Mouse (Mus musculus): ENCODE measurements around the gene Baz2a. TPM values are rescaled to one million over a fixed set of nuclear protein-coding genes. Genes with fewer than 3 reads are reported as not detected.
A peak's percentile ranks its signal among the peaks of the same experiment; 100 is the strongest.
"Not testable (repeated sequence)": the region's sequence is repeated elsewhere in the genome, so short reads cannot be mapped to it uniquely, and the experiment has no call there.

Gene Baz2a
- polyA plus RNA-seq, 1 experiment from 2014 or later = 10.9 TPM

DNA sequence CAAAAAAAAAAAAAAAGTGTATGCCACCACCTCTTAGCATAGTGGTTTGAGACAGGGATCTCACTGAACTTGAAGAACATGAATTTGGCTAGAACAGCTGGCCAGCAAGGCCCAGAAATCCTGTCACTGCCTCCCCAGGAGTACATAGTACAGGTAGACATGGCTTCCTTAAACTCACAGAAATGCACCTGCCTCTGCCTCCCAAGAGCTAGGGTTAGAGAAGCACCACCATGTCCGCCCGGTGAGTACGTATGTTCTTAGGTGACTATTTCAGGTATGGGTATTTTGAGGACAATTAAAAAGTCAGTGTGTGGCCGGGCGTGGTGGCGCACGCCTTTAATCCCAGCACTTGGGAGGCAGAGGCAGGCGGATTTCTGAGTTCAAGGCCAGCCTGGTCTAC is 38.4 kb upstream of the Baz2a start:
- Histone ChIP-seq H3K4me3 (ENCODE audit: low read length) (no peak overlapping the region), H3K4me2 (replicated peaks; ENCODE audit: low read depth, low read length) (no peak overlapping the region), H3K4me1 (ENCODE audit: insufficient read depth, low read length) (peaks cover 5% of the 10 kb centered on the region), H3K9me3 (ENCODE audit: low read length) (no peaks in the 10 kb centered on the region), H3K27me3 (ENCODE audit: insufficient read depth, low read length) (no peaks in the 10 kb centered on the region), H3K27ac (ENCODE audit: low read length) (no peak overlapping the region), H3K9ac (replicated peaks; ENCODE audit: low read length) (no peak overlapping the region), H3K36me3 (ENCODE audit: insufficient read depth, low read length) (peaks cover 29% of the 10 kb centered on the region)
- WGBS = 94% methylated on average over 8 of the region's 8 CpGs
- ATAC-seq (ENCODE audit: low FRiP score, low TSS enrichment) = no peak

DNA sequence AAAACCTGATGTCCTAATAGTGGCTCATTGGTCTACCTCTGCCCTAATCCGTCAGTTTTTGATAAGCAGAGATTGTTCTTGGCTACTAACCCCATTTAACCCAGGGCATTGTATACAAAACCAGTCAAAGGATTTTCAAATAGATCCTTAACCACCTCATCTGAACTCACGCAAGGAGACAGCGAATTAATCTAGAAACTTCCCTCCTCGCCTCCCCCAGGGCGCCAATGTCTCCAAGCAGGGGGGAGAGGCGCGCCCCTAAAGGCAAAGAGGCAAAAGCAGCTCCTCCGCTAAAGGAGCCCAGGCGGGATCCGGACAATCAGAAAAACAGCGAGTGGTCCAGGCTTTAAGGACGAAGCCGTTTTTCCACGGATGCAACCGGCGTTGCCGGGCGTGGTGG is 33.2 kb upstream of the Baz2a start:
- H3K27me3 ChIP-seq (ENCODE audit: insufficient read depth, low read length) = no peaks in the 10 kb centered on the region
- WGBS = under 1% methylated on average over 18 of the region's 18 CpGs
- peak overlapping the region; percentile 99 for H3K27ac ChIP-seq (ENCODE audit: low read length)
- 0 out of 2 replicates have a peak, but pooled peaks cover 5% of the 10 kb centered on the region for H3K36me3 ChIP-seq (ENCODE audit: insufficient read depth, low read length)
- peaks cover 27% of the 10 kb centered on the region for H3K4me1 ChIP-seq (ENCODE audit: insufficient read depth, low read length)
- peak overlapping the region; percentile 85 for H3K4me3 ChIP-seq (ENCODE audit: low read length)
- peak overlapping the region; percentile 92 for H3K4me2 ChIP-seq (replicated peaks; ENCODE audit: low read depth, low read length)
- no peaks in the 10 kb centered on the region for H3K9me3 ChIP-seq (ENCODE audit: low read length)
- H3K9ac ChIP-seq (replicated peaks; ENCODE audit: low read length) = peak overlapping the region; percentile 94
- ATAC-seq (ENCODE audit: low FRiP score, low TSS enrichment) = peak; percentile 5; the same call in 1 of the 2 replicates

DNA sequence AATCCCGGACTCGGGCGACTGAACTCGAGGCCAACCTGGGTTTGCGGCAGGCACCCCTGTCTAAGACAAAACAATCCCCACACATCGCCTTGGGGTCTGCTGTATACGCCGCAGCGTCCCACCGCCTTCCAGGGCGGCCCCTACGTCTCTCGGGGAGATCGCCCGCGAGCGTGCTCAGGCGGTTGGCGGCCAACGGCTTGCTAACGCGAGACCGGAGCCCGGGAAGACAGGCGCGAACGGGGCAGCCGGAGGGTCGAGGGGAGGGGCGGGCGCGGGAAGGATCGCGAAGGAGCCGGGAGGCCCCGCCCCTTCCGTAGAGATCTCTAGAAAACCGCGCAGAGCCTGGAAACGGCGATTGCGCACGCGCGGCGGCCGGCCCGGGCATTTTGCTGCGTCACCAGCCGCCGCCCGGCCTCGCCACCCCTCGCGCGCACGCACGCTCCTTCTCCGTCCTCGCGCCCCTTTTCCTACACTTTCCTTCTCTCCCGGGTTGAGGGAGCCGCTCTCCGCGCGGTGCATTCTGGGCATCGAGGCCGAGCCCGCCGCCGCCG is 32.7 kb upstream of the Baz2a start, which contains the start of gene Ptges3:
Ptges3 (plus strand) TSS at position 354 of the 551 bp plus-strand sequence.
- Histone ChIP-seq H3K4me1 (ENCODE audit: insufficient read depth, low read length) (peaks cover 27% of the 10 kb centered on the region), H3K9ac (replicated peaks; ENCODE audit: low read length) (peak within 1 kb of the TSS; percentile 94), H3K36me3 (ENCODE audit: insufficient read depth, low read length) (0 out of 2 replicates have a peak, but pooled peaks cover 5% of the 10 kb centered on the region), H3K27me3 (ENCODE audit: insufficient read depth, low read length) (no peaks in the 10 kb centered on the region), H3K4me2 (replicated peaks; ENCODE audit: low read depth, low read length) (peak within 1 kb of the TSS; percentile 92), H3K9me3 (ENCODE audit: low read length) (no peaks in the 10 kb centered on the region), H3K4me3 (ENCODE audit: low read length) (peak within 1 kb of the TSS; percentile 85), H3K27ac (ENCODE audit: low read length) (peak within 1 kb of the TSS; percentile 99)
- peak; percentile 95 for ATAC-seq (ENCODE audit: low FRiP score, low TSS enrichment)
- WGBS = 0% methylated on average over 66 of the region's 72 CpGs

DNA sequence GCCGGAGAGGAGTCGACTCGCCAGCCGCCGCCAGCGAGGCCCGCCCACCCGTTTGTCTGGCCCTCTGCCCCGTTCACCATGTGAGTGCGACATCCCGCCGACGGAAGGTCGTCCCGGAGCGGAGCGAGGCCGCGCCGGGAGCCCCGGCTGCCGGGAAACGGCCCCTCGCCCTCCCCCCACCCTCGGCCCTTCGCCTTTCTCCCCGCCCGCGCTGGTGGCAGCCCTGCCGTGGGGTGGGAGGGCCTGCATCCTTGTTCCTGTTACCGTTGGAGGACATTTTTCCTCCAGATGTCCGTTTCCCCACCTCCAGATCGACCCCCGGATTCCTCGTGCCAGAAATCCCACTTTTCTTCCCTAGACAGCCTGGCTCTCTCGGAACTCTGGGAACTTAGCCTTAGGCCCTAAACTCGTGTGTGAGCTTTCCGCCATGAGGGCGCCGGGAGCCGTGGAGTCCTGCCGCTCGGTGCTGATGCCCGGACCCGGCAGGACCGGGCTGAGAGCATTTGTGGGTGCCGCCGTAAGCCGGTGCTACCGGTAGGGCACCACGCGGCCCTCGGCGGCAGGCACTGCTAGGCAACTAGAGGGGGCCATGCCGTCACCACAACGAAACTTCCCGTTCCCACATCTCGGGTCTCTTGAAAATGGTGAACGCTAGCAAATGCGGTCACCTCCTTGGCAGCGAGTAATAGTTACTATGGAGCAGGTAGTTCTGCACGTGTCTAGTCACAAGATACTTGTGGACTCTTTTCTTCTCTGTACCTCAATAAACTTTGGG is 32.0 kb upstream of the Baz2a start:
- peaks cover 27% of the 10 kb centered on the region for H3K4me1 ChIP-seq (ENCODE audit: insufficient read depth, low read length)
- H3K4me2 ChIP-seq (replicated peaks; ENCODE audit: low read depth, low read length) = peak overlapping the region; percentile 92
- no peaks in the 10 kb centered on the region for H3K9me3 ChIP-seq (ENCODE audit: low read length)
- H3K9ac ChIP-seq (replicated peaks; ENCODE audit: low read length) = peak overlapping the region; percentile 94
- peak overlapping the region; percentile 99 for H3K27ac ChIP-seq (ENCODE audit: low read length)
- peak; percentile 56 for ATAC-seq (ENCODE audit: low FRiP score, low TSS enrichment)
- H3K36me3 ChIP-seq (ENCODE audit: insufficient read depth, low read length) = peaks cover 9% of the 10 kb centered on the region
- no peaks in the 10 kb centered on the region for H3K27me3 ChIP-seq (ENCODE audit: insufficient read depth, low read length)
- under 1% methylated on average over 58 of the region's 62 CpGs for WGBS
- peak overlapping the region; percentile 85 for H3K4me3 ChIP-seq (ENCODE audit: low read length)

DNA sequence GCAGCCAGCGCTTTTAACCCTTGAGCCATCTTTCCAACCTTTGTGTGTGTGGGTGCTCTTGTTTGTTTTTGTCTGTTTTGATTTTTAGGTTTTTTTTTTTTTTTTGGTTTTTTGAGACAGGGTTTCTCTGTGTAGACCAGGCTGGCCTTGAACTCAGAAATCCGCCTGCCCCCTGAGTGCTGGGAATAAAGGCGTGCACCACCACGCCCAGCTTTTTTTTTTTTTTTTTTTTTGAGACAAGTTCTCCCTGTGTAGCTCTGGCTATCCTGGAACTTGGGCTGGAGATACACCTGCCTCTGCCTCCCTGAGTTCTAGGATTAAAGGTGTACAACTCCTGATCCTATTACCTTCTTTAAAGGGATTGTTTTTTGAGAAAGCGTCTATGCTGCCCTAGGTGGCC is 30.3 kb upstream of the Baz2a start:
- Histone ChIP-seq H3K4me2 (replicated peaks; ENCODE audit: low read depth, low read length) (peak overlapping the region; percentile 92), H3K4me3 (ENCODE audit: low read length) (peak overlapping the region; percentile 85)
- 83% methylated on average over 5 of the region's 5 CpGs for WGBS

DNA sequence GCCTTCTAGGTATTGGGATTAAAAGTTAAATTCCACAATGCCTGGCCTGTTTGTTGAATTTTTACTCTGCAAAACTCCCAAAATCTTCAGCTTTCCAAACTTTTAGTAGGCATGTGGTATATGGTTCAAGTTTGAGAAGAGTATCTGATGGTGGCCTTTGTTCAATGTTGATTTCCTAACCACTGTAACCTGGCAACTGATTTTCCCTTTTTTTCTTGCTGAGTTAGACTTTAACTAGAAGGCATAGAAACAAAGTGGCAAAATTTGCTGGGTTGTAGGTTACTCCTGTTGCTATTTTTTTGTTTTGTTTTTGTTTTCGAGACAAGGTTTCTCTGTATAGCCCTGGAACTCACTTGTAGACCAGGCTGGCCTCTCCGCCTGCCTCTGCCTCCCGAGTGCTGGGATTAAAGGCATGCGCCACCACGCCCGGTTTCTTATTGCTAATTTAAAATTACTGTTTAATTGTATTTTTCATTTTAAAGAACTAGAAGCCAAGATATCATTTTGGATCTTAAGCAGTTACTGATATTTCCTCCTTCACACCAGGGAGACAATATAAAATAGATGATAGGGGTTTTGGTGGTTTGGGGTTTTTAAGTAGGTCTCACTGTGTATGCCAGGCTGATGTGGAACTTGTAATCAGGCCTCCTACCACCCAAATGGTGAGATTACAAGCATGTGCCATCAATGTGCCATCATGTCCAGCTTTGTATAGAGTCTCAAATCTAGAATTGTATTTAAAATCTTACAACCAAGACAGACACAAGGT is 29.0 kb upstream of the Baz2a start:
- ATAC-seq (ENCODE audit: low FRiP score, low TSS enrichment) = no peak
- H3K4me2 ChIP-seq (replicated peaks; ENCODE audit: low read depth, low read length) = no peak overlapping the region
- 96% methylated on average over 6 of the region's 6 CpGs for WGBS

More for the DNA sequence above, 30.3 kb upstream of the Baz2a start:
- no peaks in the 10 kb centered on the region for H3K9me3 ChIP-seq (ENCODE audit: low read length)
- peaks cover 11% of the 10 kb centered on the region for H3K36me3 ChIP-seq (ENCODE audit: insufficient read depth, low read length)
- peaks cover 30% of the 10 kb centered on the region for H3K4me1 ChIP-seq (ENCODE audit: insufficient read depth, low read length)
- peak overlapping the region; percentile 94 for H3K9ac ChIP-seq (replicated peaks; ENCODE audit: low read length)
- no peaks in the 10 kb centered on the region for H3K27me3 ChIP-seq (ENCODE audit: insufficient read depth, low read length)
- no peak for ATAC-seq (ENCODE audit: low FRiP score, low TSS enrichment)
- no peak overlapping the region for H3K27ac ChIP-seq (ENCODE audit: low read length)

DNA sequence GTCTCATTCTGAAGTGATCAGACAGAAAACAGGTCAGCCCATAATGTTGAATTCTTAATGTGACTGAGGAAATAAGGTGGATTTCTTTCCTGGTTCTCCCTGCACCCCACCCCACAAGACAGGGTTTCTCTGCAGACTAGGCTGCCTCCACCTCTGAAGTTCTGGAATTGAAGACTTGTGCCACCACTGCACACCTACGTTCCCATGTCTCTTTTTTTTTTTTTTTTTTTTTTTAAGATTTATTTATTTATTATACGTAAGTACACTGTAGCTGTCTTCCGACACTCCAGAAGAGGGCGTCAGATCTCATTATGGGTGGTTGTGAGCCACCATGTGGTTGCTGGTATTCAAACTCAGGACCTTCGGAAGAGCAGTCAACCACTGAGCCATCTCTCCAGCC is 25.3 kb upstream of the Baz2a start:
- Histone ChIP-seq H3K4me3 (ENCODE audit: low read length) (no peak overlapping the region), H3K27me3 (ENCODE audit: insufficient read depth, low read length) (no peaks in the 10 kb centered on the region), H3K9me3 (ENCODE audit: low read length) (no peaks in the 10 kb centered on the region), H3K36me3 (ENCODE audit: insufficient read depth, low read length) (peaks cover 35% of the 10 kb centered on the region), H3K9ac (replicated peaks; ENCODE audit: low read length) (no peak overlapping the region), H3K4me1 (ENCODE audit: insufficient read depth, low read length) (peaks cover 13% of the 10 kb centered on the region), H3K4me2 (replicated peaks; ENCODE audit: low read depth, low read length) (no peak overlapping the region), H3K27ac (ENCODE audit: low read length) (no peak overlapping the region)
- ATAC-seq (ENCODE audit: low FRiP score, low TSS enrichment) = no peak
- 82% methylated on average over 5 of the region's 5 CpGs for WGBS

More for the DNA sequence above, 29.0 kb upstream of the Baz2a start:
- Histone ChIP-seq H3K4me1 (ENCODE audit: insufficient read depth, low read length) (peaks cover 30% of the 10 kb centered on the region), H3K4me3 (ENCODE audit: low read length) (no peak overlapping the region), H3K9me3 (ENCODE audit: low read length) (no peaks in the 10 kb centered on the region), H3K36me3 (ENCODE audit: insufficient read depth, low read length) (peaks cover 11% of the 10 kb centered on the region), H3K27ac (ENCODE audit: low read length) (no peak overlapping the region), H3K9ac (replicated peaks; ENCODE audit: low read length) (no peak overlapping the region), H3K27me3 (ENCODE audit: insufficient read depth, low read length) (no peaks in the 10 kb centered on the region)

DNA sequence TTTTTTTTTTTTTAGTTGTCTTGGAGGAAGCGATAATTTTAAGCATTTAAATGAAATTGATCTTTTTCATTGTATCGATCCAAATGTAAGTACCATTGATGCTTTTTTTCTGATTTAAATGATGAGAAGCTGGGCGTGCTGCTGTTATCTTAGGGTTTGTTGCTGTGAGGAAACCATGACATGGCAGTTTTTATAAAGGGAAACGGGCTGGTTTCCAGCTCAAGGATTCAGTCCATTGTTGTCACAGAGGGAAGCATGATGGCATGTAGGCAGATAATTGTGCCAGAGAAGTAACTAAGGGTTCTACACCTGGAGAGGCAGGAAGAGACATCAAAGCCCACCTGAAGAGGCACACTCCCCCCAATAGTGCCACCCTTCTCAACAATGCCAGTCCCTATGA is 22.2 kb upstream of the Baz2a start:
- Histone ChIP-seq H3K4me1 (ENCODE audit: insufficient read depth, low read length) (0 out of 2 replicates have a peak, but pooled peaks cover 3% of the 10 kb centered on the region), H3K36me3 (ENCODE audit: insufficient read depth, low read length) (peaks cover 52% of the 10 kb centered on the region), H3K4me2 (replicated peaks; ENCODE audit: low read depth, low read length) (no peak overlapping the region), H3K4me3 (ENCODE audit: low read length) (no peak overlapping the region), H3K9ac (replicated peaks; ENCODE audit: low read length) (no peak overlapping the region), H3K27me3 (ENCODE audit: insufficient read depth, low read length) (no peaks in the 10 kb centered on the region), H3K9me3 (ENCODE audit: low read length) (no peaks in the 10 kb centered on the region), H3K27ac (ENCODE audit: low read length) (no peak overlapping the region)
- ATAC-seq (ENCODE audit: low FRiP score, low TSS enrichment) = no peak
- 93% methylated on average over 4 of the region's 4 CpGs for WGBS

DNA sequence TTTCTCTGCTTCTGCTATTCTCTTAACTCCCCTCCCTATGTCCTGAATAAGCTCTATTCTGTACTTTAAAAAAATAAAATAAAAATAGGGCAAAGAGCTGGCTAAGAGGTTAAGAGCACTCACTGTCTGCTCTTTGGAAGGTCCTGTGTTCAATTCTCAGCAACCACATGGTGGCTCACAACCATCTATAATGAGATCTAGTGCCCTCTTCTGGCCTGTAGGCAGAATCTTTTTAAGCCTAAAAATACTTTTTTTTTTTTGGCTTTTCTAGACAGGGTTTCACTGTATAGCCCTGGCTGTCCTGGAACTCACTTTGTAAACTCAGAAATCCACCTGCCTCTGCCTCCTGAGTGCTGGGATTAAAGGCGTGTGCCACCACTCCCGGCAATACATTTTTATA is 20.9 kb upstream of the Baz2a start:
- not testable (repeated sequence) for H3K4me1 ChIP-seq (ENCODE audit: insufficient read depth, low read length); ATAC-seq (ENCODE audit: low FRiP score, low TSS enrichment); H3K4me2 ChIP-seq (replicated peaks; ENCODE audit: low read depth, low read length); H3K4me3 ChIP-seq (ENCODE audit: low read length); H3K9ac ChIP-seq (replicated peaks; ENCODE audit: low read length); H3K27me3 ChIP-seq (ENCODE audit: insufficient read depth, low read length); H3K9me3 ChIP-seq (ENCODE audit: low read length); H3K27ac ChIP-seq (ENCODE audit: low read length)
- 95% methylated on average over 2 of the region's 2 CpGs for WGBS
- peaks cover 50% of the 10 kb centered on the region for H3K36me3 ChIP-seq (ENCODE audit: insufficient read depth, low read length)
